Mouse (Mus musculus) intestine, embryonic 14.5 days (tissue): ENCODE results near the gene Hspa1b. TPM values are rescaled to one million over a fixed set of nuclear protein-coding genes. Genes with fewer than 3 reads are reported as not detected.

Experiments
- ATAC-seq: fragments of 200-750 bp; cut with Nextera tagmentation; replicated peaks from 2 replicates; pipeline ENCODE4 v1.8.0; 2017; ENCODE audit warnings: low read depth, moderate number of reproducible peaks, moderate TSS enrichment, moderate library complexity; ENCODE audit not compliant: low FRiP score, low TSS enrichment
- DNase-seq: peaks from one replicate; pipeline ENCODE4 v3.0.0-alpha.2; 2018; ENCODE audit warnings: low spot score
- H3K27ac ChIP-seq: fragments of 300-500 bp; sonication (generic); 2 replicates; pipeline ENCODE4 v1.5.1; 2014; ENCODE audit warnings: low read depth, mild to moderate bottlenecking, control low read depth
- H3K27me3 ChIP-seq: fragments of 300-500 bp; sonication (generic); replicated peaks from 2 replicates; pipeline ENCODE4 v1.6.1; 2014; ENCODE audit warnings: low read length, control low read depth; ENCODE audit not compliant: control insufficient read depth, insufficient read depth
- H3K36me3 ChIP-seq: fragments of 300-500 bp; sonication (generic); 2 replicates; pipeline ENCODE4 v1.6.1; 2014; ENCODE audit warnings: low read length, control low read depth; ENCODE audit not compliant: control insufficient read depth, insufficient read depth
- H3K4me1 ChIP-seq: fragments of 300-500 bp; sonication (generic); replicated peaks from 2 replicates; pipeline ENCODE4 v1.6.1; 2014; ENCODE audit warnings: low read length, control low read depth, mixed read lengths; ENCODE audit not compliant: control insufficient read depth, insufficient read depth
- H3K4me2 ChIP-seq: fragments of 300-500 bp; sonication (generic); 2 replicates; pipeline ENCODE4 v1.6.1; 2014; ENCODE audit warnings: low read length
- H3K4me3 ChIP-seq: fragments of 300-500 bp; sonication (generic); 2 replicates; pipeline ENCODE4 v1.5.1; 2014; ENCODE audit warnings: low read depth, low read length, control low read depth, mixed read lengths
- H3K9ac ChIP-seq: fragments of 300-500 bp; sonication (generic); 2 replicates; pipeline ENCODE4 v1.6.1; 2014; ENCODE audit warnings: mild to moderate bottlenecking, low read length
- H3K9me3 ChIP-seq: fragments of 300-500 bp; sonication (generic); 2 replicates; pipeline ENCODE4 v1.6.1; 2016; ENCODE audit warnings: low read length, control low read depth; ENCODE audit not compliant: control insufficient read depth
- WGBS: fragments of 180-500 bp; shearing (Covaris S2); extraction: QIAGEN DNeasy Blood & Tissue Kit; methylation state at CpG from one replicate; pipeline ENCODE4 v1.1.7; 2014; 5-methylcytosine and 5-hydroxymethylcytosine counted together
- polyA plus RNA-seq: library from polyadenylated mRNA; unstranded; fragments of >200 nt; fragmentation: Nextera tagmentation; extraction: Ambion mirVana; gene quantifications from 2 replicates; pipeline ENCODE4 v1.2.1, GENCODE M21; 2014

Hspa1b gene
- polyA plus RNA-seq, 1 experiment from 2014 or later: 0.46 TPM

DNA sequence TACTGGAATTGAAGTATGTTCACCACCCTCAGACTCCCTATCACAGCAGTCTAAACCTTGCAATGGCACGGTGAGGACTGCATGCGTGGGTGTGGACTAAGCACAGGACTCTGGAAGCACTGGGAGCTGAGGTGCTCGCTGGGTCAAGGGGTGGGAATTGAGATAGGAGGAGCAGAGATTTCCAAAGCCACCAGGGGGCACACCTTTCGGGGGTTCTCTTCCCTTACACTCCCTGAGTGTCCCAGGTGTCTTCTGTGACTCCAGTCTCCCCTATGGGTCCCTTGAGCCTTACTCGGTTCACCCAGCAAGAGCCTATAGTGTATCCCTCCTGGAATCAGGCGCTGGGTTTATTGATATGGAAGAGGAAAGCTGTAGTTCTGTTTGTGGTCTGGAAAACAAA, 36.1 kb downstream of the Hspa1b start:
- Histone ChIP-seq H3K27me3 (no peaks in the 10 kb centered on the region), H3K4me3 (no peak overlapping the region), H3K27ac (no peak overlapping the region), H3K9me3 (no peaks in the 10 kb centered on the region), H3K9ac (no peak overlapping the region), H3K4me2 (no peak overlapping the region), H3K4me1 (no peaks in the 10 kb centered on the region), H3K36me3 (no peaks in the 10 kb centered on the region)
- WGBS: 53% methylated on average over 6 of the region's 6 CpGs
- no peak for DNase-seq
- no peak for ATAC-seq

- no peaks in the 10 kb centered on the region for H3K9me3 ChIP-seq
- H3K27ac ChIP-seq: no peak overlapping the region
- ATAC-seq (no peak), DNase-seq (no peak)
- WGBS: 76% methylated on average over 9 of the region's 9 CpGs
- H3K9ac ChIP-seq: no peak overlapping the region
- peaks cover 19% of the 10 kb centered on the region for H3K36me3 ChIP-seq
- H3K4me1 ChIP-seq: no peaks in the 10 kb centered on the region
- no peak overlapping the region for H3K4me2 ChIP-seq
- H3K4me3 ChIP-seq: no peak overlapping the region
- no peaks in the 10 kb centered on the region for H3K27me3 ChIP-seq
These were observed 41.9 kb downstream of the Hspa1b start for GRCm38 (mm10) chr17:34917188-34917587.

DNA sequence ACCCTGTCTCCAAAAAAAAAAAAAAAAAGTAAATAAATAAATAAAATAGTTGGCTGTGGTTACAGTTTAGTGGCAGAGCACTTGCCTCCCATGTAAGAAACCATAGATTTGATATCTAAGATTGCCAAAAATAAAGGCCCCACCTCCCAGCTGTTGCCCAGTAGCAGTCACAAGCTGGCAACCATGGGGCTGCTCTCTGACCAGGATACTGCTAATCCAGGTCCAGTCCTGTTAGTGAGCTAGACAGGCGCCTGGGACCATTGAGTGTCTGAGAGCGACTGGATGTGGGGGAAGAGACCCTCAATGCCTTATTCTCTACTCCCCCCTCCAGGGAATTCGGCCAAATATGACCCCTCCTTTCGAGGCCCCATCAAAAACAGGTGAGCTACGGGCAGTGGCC, 42.7 kb downstream of the Hspa1b start:
- 89% methylated on average over 5 of the region's 5 CpGs for WGBS
- H3K9ac ChIP-seq: no peak overlapping the region
- ATAC-seq: no peak

GRCm38 (mm10) chr17:34915410-34915831, 43.6 kb downstream of the Hspa1b start:
- no peak overlapping the region for H3K27ac ChIP-seq
- DNase-seq: peak; percentile 75
- H3K4me1 ChIP-seq: no peaks in the 10 kb centered on the region; the same call in 1 of the 2 replicates
- peak; percentile 53; the same call in 1 of the 2 replicates for ATAC-seq
- no peaks in the 10 kb centered on the region for H3K27me3 ChIP-seq
- H3K4me3 ChIP-seq: no peak overlapping the region
- H3K4me2 ChIP-seq: peak overlapping the region; percentile 38; the same call in 1 of the 2 replicates
- H3K9ac ChIP-seq: no peak overlapping the region
- peaks cover 37% of the 10 kb centered on the region for H3K36me3 ChIP-seq
- 19% methylated on average over 11 of the region's 11 CpGs for WGBS
- H3K9me3 ChIP-seq: no peaks in the 10 kb centered on the region

More for the DNA sequence above, 42.7 kb downstream of the Hspa1b start:
- no peaks in the 10 kb centered on the region for H3K9me3 ChIP-seq
- H3K27ac ChIP-seq: no peak overlapping the region
- no peak for DNase-seq
- peaks cover 28% of the 10 kb centered on the region for H3K36me3 ChIP-seq
- no peak overlapping the region for H3K4me2 ChIP-seq
- H3K4me3 ChIP-seq: no peak overlapping the region
- no peaks in the 10 kb centered on the region for H3K27me3 ChIP-seq
- no peaks in the 10 kb centered on the region for H3K4me1 ChIP-seq

GRCm38 (mm10) chr17:34913930-34914665, 44.9 kb downstream of the Hspa1b start, which contains the start of gene Slc44a4:
TSS of gene Slc44a4 (plus strand) at chr17:34914466.
- H3K4me3 ChIP-seq: peak within 1 kb of the TSS; percentile 11
- peak within 1 kb of the TSS; percentile 25; the same call in 1 of the 2 replicates for H3K9ac ChIP-seq
- peaks cover 50% of the 10 kb centered on the region for H3K36me3 ChIP-seq
- H3K27me3 ChIP-seq: no peaks in the 10 kb centered on the region
- DNase-seq: peak; percentile 71
- H3K4me1 ChIP-seq: no peaks in the 10 kb centered on the region; the same call in 1 of the 2 replicates
- H3K4me2 ChIP-seq: peak within 1 kb of the TSS; percentile 38
- 29% methylated on average over 18 of the region's 18 CpGs for WGBS
- peak within 1 kb of the TSS; percentile 43 for H3K27ac ChIP-seq
- no peak; the same call in 1 of the 2 replicates for ATAC-seq
- H3K9me3 ChIP-seq: no peaks in the 10 kb centered on the region

GRCm38 (mm10) chr17:34911945-34912351, 47.1 kb downstream of the Hspa1b start:
- H3K9ac ChIP-seq: no peak overlapping the region
- H3K4me3 ChIP-seq: no peak overlapping the region
- ATAC-seq (peak; percentile 38), DNase-seq (peak; percentile 95)
- no peak overlapping the region for H3K4me2 ChIP-seq
- H3K4me1 ChIP-seq: no peaks in the 10 kb centered on the region; the same call in 1 of the 2 replicates
- no peaks in the 10 kb centered on the region for H3K9me3 ChIP-seq
- 46% methylated on average over 5 of the region's 5 CpGs for WGBS
- peaks cover 72% of the 10 kb centered on the region for H3K36me3 ChIP-seq
- H3K27ac ChIP-seq: no peak overlapping the region
- no peaks in the 10 kb centered on the region for H3K27me3 ChIP-seq

DNA sequence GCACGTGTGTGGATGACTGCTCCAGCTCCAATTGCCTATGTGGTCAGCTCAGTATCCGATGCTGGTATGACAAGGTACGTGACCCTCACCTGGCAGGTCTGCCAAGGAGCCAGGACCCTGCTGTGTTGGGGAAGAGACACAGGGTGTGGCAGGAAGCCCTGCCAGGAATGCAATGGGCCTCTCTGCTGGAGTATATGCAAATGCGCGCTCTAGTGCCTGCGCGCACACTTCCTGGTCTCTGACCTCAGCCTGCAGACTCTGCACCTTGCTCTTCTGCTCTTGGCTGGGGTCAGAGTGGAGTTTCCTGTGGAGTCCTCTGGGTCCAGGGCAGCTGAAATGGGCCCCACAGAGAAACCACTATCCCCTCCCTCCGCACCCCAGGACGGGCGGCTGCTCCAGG, 48.1 kb downstream of the Hspa1b start:
- no peak overlapping the region for H3K4me2 ChIP-seq
- H3K4me3 ChIP-seq: no peak overlapping the region
- no peak for DNase-seq
- no peaks in the 10 kb centered on the region; the same call in 1 of the 2 replicates for H3K4me1 ChIP-seq
- no peaks in the 10 kb centered on the region for H3K27me3 ChIP-seq
- H3K27ac ChIP-seq: no peak overlapping the region
- peaks cover 81% of the 10 kb centered on the region for H3K36me3 ChIP-seq
- no peak; the same call in 1 of the 2 replicates for ATAC-seq
- WGBS: 78% methylated on average over 10 of the region's 10 CpGs
- H3K9me3 ChIP-seq: no peaks in the 10 kb centered on the region
- no peak overlapping the region for H3K9ac ChIP-seq
